Mouse (Mus musculus) left cerebral cortex, postnatal 4 days (tissue): ENCODE measurements at regions not wholly inside any gene's neighbourhood (a gene's known extent, or its start where the extent isn't known, plus 50 kb on each side); places are given as distances from the start of the nearest gene placed in this dataset.

Experiments used
- DNase-seq: peaks from one replicate; pipeline ENCODE4 v3.0.0-alpha.2; 2022
- intact Hi-C: fragments of 180-260 bp; cut with DNase I; formaldehyde crosslinking; loops from one replicate; pipeline ENCODE4 v1.15.1; 2025

DNA sequence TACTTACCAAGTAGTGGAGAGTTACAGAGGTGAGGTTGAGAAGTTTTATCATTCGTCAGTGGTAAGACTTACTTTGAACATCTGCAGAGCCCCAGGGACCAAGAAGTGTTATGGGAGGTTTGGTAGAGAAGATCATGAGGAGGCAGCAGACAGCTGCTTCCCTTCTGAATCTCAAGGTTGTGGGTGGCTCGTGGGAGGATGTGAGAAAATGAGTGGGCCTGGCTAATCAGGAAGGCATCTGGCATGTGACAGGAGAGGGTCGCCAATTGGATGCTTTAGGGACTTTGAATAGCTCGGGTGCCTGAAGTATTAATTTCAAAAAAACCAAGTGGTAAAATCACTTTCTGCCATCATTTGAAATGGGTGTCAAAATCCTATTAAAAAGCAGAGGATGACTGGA, 258.9 kb downstream of the Sqor start:
- no peak for DNase-seq
- intact Hi-C loops, result no loop called here

DNA sequence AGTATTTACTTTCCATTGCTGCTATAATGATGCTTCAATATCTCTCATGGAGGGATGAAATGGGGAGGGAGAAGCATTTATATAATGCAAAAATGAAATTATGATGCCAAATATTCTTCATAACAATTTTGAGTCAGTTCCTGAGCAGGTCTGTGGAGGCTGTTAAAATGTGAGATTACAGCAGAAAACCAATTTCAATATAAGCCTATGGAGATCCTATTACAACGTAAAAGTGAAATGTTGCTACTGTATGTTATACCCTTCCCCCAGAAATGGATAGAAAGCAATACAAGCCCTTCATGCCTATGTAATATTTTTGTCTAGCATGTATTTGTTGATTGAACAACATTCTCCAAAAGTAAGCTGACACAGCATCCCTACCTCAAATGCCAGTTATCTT, 259.3 kb downstream of the Sqor start:
- intact Hi-C loops, result no loop called here
- DNase-seq, result no peak

DNA sequence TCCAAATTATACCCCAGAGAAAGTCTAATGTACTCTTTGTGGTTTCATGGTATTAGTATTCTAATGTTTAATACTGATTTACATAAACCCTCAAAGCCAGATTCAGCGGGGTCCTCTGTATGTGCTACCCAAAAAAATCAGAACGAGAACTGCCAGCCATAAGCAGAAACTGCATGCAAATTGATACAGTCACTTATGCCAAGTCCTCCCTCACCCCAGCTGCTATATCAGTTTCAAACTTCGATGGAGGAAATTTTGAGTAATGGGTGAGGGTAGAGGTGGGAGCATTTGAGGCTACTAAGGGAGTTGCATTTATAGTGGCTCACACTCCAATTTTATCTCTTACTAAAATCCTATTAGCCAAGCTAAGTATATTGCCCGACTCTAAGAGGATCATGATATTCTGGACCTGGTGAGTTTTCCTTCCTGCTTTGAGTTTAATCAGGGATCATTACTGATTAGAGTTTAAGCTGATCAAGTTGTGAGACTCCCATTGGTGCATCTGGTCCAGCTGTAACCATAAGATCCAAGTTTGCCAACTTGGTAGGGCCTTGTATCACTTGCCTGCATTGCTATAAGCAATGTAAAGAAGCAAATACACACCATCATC, 260.0 kb downstream of the Sqor start:
- intact Hi-C loops, result no loop called here
- no peak for DNase-seq

DNA sequence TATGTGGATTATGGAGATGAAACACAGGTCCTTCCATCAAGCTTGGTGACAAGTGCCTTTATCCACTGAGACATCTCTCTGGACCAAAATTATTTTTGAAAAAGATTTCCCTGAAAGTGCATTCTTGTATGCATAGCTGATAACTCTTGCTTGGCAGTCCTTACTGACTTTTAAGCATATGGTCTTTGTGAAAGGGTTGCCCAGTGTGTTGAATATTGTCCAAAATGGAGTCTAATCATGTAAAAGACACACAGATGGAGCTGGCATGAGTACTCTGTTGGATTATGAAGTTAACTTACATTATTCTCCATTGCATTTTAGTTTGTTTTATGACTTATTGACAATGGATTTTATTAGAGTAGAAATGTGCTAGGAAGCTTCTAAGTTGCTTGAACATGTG, 282.3 kb downstream of the Sqor start:
- no peak for DNase-seq
- intact Hi-C loops, result no loop called here

DNA sequence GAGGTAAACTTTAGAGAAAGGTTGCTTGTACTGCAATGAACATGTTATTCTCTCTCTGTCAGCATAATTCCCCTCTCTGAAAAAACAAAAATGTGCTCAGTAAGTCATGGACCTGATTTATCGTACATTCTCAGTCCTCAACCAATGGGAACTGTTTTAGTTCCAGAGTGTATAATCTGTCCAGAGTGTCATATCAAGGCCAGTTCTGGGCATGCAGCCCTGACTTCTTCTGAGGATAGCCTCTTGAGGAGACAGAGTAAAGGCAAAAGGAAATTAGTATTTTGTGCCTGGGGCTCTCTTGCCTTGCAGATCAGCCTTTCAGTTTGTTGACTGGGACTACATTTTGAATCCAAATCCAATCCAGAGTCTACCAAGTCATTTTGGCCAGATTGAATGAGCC, 299.6 kb downstream of the Sqor start:
- intact Hi-C loops, result no loop called here
- DNase-seq, result no peak

DNA sequence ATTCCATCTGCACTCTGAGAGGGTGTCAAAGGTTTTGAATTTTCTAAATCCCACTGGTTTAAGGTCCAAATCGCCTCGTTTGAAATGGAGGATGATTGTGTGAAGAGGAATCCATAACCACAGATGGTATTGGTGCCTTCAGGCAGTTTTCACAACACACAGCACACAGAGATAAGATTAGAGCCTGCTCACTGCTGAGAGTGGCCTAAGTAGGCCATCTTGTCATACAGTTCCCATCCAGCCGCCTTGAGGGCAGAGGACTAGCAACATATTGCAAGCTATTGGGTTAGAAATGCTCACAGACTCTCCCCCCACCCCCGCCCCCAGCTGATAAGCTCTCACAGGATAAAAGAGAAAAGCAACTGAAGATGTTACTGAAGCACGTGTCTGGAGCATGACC, 303.8 kb downstream of the Sqor start:
- peak; percentile 13 for DNase-seq
- intact Hi-C loops, result no loop called here

DNA sequence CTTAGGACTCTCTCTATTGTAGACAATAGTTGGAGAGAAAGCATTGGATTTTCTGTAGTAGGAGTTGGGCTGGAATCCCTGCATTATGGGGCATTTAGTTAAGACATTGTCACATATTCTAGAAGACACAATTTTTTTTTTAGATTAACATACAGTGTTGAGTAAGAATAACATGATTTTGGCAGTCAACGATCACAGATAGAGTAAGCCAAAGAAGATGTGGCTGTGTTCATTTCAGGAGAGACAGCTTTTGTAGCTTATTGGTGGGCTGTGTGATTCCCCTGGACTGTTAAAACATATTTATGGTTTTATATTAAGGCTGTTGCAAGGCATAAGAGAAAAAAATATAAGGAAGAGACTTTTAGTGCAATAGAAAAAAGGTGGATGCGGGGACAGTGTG, 307.6 kb downstream of the Sqor start:
- no peak for DNase-seq
- intact Hi-C loops, result no loop called here

DNA sequence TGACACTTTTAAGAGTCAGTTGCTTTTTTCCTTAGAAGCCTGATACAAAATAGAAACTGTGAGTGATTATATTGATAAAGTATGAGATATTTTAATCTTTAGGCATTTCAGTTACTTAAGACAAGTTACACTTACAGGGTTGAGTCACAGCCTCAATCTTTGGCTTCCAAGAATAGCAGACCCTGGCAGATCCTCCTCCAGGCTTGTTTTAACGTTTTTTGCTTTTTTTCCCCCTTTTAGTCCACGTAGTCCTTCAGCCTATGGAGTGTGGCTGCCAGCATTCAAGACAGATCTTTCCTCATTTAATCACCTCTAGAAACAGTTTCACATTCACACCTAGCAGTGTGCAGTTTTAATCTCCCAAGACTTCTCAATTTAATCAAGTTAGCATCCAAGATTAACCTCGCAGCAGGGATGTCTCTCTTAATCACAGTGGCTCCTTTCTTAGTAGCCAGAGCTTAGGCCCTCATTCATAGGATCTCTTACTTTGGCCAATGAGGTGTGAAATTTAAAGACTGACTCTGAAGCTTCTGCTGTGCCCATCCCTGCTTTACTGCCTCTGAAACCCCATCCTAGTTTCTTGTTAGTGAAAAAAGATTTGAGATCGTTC, 308.5 kb downstream of the Sqor start:
- DNase-seq, result no peak
- intact Hi-C loops, result no loop called here

DNA sequence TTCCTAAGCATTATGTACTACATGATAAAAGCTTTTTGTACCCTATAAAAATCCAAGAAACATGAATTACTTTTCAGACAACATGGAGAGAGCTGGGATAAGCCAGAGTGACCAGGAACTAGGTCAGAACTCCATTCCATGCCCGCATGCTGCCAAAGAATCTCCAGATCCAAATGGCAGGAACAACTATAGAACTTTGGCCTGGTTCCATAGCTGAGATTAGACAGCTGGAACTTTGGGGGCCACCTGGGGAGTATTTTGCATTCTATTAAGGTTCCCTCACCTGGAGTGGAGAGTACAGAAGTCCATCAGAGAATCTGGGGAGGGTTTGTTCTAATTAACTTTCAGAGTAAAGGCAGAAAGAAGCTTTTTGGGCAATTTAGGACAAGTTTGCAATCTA, 327.7 kb downstream of the Sqor start:
- intact Hi-C loops, result no loop called here
- DNase-seq, result no peak

DNA sequence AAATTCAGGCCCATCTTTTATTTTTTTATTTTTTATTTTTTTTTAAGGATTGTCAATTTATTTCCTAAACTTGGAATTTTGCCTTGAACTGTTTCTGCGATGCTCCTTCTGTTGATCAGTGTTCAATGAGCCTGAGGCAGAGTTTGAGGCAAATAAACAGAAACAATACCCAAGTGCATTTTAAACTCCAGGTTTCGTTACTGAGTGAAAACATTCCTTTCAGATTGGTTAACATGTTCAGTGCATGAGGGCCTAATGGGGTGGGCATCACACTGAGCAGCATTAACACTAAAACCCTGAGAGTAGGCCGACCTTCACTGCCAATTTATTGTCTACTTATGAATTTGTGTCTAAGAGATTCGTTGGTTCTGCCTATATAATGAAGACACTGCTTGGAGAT, 338.5 kb downstream of the Sqor start:
- no peak for DNase-seq
- intact Hi-C loops, result no loop called here

DNA sequence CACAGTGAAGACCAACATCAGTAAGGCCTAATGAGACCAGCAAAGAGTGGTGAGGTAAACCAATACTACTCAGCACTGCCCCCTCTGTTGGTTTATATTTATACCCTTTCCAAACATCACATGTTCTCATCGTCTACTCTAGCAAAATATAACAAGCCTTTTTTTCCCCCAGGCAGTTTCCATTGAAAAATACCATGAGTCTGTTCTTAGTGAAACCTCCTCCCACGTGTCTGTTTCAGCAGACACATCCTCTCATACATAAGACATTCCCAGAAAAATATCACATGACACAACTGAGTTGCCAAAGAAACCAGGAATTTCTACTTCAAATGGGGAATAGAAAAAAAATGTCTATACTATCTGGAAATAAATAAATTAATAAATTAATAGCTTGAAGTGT, 366.5 kb downstream of the Sqor start:
- intact Hi-C loops, result no loop called here
- DNase-seq, result no peak

DNA sequence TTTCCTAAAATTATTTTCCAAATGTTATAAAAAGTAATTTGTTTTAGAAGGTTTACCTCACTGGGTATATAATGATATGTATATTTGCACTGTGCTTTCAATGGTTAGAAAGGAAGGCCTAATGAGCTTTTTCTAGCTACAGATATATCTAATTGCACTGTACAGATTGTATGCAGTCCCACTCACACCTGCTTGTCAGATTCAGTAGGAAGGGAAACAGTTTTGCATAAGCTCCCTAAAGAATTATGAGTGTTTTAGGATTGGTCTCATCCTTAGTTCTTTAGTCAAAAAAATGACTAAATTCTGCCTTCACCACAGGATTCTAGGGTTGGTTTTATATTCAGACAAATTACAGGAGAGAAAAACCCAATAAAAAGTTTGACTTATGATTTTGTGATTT, 388.1 kb downstream of the Sqor start:
- DNase-seq, result no peak
- intact Hi-C loops, result no loop called here

DNA sequence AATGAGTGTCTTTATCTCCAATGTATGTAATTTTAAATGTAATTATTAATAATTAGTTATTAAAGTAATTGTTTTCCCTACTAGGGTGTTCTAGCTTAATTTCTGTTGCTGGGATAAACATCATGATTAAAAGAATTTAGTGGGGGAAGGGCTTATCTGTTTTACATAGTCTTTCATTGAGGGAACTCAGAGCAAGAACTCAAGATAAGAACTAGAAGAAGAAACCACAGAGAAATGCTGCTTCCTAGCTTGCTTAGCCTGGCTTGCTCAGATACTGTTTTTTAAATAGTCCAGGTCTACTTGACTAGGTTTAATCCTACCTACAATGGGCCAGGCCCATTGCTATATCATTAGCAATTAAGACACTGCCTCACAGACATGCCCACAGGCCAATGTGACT, 400.3 kb downstream of the Sqor start:
- intact Hi-C loops, result no loop called here
- no peak for DNase-seq

DNA sequence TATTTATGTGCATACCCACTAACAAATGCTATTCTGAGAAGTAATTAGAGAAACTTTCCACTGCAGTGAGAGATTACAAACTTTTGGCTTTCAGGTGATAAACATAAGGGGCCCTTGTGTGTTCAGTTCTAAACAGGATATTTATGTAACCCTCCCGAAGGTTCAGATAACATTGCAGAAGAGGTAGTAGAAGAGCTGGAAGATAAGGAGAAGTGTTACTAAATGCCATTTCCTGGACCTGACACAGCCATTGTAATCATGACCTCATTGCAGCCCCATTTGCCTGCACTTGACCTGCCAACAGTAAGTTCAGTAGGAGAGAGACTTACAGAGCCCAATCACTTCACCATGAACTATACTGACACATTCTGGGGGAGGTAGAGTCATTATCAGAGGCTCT, 405.6 kb downstream of the Sqor start:
- intact Hi-C loops, result no loop called here
- no peak for DNase-seq

DNA sequence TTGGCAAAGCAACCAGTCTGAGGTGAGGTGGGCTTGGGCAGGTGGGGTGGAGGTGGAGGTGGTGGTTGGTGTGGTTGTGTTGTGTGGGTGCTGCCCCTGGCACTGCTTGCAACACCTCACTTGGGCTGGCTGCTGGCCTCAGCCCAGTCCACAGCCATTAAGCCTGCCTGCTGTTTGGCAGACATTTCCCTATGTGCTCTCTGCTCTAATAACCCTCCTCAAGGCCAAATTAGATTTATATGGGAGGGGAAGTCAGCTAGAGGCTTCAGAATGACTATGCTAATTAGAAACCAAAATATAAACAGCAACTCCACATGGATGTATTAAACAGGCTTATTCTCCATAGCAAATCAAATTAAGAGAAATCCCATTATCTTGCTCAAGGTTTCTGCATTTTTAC, 417.2 kb downstream of the Sqor start:
- intact Hi-C loops, result no loop called here
- DNase-seq, result peak; percentile 16

DNA sequence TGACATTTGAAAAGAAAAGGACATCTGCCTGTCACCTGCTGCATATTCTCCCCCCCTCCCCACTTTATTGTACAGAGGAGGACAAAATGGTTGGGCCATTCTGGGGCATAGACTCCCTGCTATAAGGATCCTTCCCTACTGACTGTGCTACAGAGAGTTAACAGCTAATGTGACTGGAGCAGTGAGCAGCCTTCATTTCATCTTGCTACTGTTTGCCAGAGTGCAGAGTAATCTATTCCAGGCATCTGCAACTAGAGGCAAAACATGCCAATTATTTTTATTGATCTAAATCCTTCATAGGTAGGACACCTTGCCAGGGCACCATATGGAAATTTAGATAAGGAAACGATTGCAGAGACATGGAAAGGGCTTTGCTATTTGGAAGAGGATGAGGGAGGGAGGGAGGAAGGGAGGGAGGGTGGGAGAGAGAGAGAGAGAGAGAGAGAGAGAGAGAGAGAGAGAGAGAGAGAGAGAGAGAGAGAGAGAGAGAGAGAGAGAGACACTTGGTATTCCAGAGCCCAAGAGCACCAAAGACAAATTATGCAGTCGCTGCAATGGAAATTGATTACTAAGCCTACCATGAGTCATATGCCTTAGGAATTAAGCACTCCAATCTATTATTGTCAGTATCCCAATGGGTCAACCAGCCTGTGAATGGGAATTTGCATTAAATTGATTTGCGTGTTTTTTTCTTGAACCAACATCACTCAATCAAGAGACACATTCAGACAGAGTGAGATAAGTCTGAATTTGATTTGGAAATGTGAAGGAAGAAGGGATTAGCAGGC, 426.0 kb downstream of the Sqor start:
- intact Hi-C loops, result no loop called here
- DNase-seq, result no peak

DNA sequence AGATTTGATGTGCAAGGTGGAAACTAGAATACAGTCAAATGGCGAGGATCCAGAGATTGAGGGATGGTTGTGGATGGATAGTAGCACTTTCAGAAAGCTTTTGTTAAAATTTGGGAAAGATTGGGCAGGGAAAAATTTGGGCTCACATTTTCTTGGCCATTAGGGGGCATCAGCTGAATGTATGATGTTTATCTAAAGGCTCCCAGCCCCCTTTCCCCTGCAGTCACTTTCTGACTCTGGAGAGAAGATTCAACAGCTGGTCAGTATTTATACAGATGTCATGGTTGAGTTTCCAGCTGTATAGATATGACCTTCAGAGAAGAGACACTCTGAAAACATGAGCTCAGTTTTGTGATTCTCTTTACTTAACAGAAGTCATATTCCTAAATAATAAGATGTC, 429.5 kb downstream of the Sqor start:
- intact Hi-C loops, result no loop called here
- peak; percentile 6 for DNase-seq
